Mouse (Mus musculus) thymus, adult 2 months (tissue): Measurements from ENCODE around the gene Hmga1.

Experiments
- CTCF ChIP-seq: fragments of 200-500 bp; IDR thresholded peaks from 2 replicates; pipeline ENCODE4 v1.5.1; 2012; ENCODE audit warnings: mild to moderate bottlenecking, control low read depth, low read length, moderate library complexity, borderline replicate concordance; ENCODE audit not compliant: control insufficient read depth, poor library complexity, insufficient read depth; ENCODE audit errors: extremely low read depth
- POLR2A ChIP-seq: fragments of 200-500 bp; IDR thresholded peaks from 2 replicates; pipeline ENCODE4 v1.6.1; 2012; ENCODE audit warnings: mild to moderate bottlenecking, low read length, control low read depth, moderate library complexity; ENCODE audit not compliant: control insufficient read depth, poor library complexity, insufficient read depth; ENCODE audit errors: extremely low read depth

DNA sequence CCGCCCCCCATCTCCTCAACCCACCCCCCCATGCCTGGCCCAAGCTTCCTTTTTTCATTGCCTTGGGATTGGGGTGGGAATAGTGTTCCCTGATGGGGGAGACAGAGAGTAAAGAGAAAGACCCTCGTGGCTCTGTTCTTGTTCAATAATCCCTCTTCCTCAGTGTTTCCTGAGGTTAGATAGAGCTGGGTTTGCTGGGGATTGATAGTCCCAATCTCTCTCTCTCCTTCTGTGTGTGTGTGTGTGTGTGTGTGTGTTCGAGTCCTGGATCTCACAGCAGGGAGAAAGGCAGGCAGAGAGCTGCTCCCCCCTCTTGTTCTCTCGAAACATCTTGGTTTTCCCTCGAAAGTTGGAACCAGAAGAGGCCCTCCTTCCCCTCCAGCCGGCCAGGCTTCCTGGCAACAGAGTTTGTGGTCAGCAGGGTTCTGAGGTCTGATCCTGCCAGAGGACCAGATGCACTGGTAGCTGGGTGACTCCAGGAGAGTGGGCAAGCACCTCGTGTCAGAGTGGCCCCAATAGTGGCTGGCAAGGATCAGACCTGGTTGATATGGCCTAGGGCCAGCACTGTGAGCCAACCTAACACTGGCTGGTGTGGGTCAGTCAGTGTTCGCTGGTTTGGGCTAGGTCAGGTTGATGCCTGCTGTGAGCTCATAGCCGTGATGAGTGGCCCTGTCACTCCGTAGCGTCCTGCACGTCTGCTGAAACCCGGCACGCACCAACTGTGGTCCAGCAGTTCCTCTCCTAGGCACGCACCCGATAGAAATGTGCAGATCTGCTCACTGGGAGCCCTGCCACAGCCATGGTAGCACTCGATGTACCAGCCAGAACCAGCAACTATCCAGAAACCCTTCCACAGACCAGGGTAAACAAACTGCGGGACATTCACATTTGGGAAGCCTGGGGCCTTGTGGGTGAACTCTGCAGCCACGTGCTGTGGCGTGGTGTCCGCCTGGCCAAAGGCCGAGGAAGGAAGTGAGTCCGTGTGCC is 3.8 kb upstream of the Hmga1 start:
- TF ChIP-seq CTCF (no peak), POLR2A (no peak)
